Mouse (Mus musculus): ENCODE data around the gene Olfr695.
"Not testable (repeated sequence)": the region's sequence is repeated elsewhere in the genome, so short reads cannot be mapped to it uniquely, and the experiment has no call there.

The Olfr695 gene

DNA sequence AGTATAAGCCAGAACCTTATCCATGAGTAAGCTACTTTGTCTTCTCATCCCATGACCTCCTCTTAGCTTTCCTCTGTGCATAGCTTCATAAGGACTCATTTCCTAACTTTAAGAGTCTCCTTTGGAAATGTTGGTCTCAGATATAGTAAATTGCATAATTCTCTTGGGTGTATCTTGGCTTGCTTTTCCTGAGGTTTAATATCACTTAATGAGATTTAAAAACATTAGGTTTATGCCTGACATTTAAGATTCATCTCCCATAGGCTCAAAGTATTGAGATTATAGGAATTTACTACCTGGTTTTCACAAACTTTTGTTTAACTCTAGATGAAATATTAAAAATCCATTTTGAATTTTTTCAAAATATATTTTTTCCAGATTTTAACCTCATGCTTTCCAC lies at the start of gene Olfr695:
TSS of gene Olfr695 (minus strand) at position 101 of the 400 bp plus-strand sequence.
- no peak for DNase-seq (ENCODE audit: low read depth in 2 of 2, low spot score in 2 of 2)

DNA sequence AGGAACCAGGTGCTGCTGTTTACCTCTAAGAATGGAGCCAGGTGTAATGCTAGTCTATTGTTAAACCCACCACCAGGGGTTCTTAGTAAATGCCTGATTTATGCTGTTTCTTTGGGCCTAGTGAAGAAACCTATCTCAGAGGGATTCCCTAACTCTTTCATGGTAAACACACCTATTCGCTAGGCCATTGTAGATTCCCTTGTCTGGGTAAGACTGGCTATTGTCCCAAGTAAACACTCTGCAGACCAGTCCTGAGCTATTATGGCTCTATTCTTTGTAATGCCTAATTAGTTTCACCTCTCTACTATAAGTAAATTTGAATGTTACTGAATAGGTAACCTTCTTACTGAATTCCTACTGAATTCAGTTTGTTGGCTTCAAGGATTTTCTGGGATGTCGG lies 44.8 kb upstream of the Olfr695 start:
- DNase-seq (ENCODE audit: low read depth in 2 of 2, low spot score in 2 of 2) = not testable (repeated sequence)

DNA sequence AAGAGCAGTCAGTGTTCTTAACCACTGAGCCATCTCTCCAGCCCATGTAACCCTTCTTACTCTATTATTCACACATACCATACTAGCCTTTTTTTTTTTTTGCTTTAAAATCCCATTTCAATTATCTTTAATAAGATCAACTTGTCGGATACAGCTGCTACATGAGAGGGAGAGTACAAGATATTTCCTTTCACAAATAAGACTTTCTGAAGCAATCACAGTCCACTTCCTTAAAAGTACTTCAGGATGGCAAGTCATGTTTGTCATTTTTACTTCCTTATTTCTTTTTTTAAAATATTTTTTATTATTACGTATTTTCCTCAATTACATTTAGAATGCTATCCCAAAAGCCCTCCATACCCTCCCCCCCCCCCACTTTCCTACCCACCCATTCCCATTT lies 42.6 kb upstream of the Olfr695 start:
- DNase-seq (ENCODE audit: low read depth in 2 of 2, low spot score in 2 of 2) = no peak

DNA sequence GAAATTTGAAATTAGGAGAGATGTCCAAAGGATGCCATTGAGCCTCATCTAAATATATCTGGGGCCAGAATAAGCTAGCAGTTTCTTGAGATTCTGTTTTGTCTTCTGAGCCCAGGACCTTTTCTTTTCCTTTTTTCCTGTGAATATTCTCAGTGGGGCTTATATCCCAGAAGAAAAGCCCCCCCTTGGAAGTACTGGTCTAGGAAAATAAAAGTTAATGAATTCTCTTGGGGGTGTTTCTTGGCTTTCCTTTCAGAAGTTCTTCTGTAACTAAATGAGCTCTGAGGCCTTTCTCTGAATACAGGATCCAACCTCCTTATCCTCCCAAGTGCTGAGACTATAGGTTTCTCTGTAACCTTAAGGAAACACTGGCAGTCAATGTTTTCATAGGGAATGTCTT lies 39.1 kb upstream of the Olfr695 start, which contains the start of gene Olfr698:
TSS of gene Olfr698 (minus strand) at position 101 of the 400 bp plus-strand sequence.
- no peak for DNase-seq (ENCODE audit: low read depth in 2 of 2, low spot score in 2 of 2)

DNA sequence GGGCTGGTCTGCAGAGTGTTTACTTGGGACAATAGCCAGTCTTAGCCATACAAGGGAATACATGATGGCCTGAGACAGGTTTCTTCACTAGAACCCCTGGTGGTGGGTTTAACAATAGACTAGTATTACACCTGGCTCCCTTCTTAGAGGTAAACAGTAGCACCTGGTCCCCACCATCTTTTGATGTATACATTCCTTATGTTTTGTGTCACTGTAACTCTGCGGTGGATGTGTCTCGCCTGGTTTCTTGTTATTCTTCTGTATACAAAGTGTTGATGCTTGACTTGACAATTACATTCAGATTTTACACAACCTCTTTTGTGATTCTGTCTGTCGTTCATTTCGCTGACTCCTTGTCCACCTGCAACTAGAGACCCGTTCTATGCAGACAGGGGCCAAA lies 29.6 kb upstream of the Olfr695 start:
- DNase-seq (ENCODE audit: low read depth in 2 of 2, low spot score in 2 of 2) = no peak

DNA sequence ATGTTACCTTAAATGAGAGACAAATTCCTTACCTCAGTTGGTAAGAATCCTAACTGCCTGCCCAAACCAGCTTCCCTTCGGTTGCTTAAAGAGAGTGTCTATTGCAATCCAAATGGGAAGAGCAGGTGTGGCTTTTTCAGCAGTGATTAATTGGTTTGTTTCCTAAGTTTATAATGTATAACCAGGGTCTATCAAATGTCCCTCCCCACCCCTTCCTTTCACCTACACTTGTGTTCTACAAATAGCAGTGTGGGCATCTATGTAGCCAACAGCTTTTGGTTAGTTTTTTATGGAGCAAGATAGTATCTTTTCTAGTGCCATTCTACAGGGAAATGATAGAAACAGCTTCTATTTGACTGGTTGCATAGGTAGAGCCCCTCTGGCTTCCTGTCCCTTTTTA lies 26.1 kb upstream of the Olfr695 start, which contains the start of gene Olfr697:
TSS of gene Olfr697 (minus strand) at position 101 of the 400 bp plus-strand sequence.
- DNase-seq (ENCODE audit: low read depth in 2 of 2, low spot score in 2 of 2) = no peak

DNA sequence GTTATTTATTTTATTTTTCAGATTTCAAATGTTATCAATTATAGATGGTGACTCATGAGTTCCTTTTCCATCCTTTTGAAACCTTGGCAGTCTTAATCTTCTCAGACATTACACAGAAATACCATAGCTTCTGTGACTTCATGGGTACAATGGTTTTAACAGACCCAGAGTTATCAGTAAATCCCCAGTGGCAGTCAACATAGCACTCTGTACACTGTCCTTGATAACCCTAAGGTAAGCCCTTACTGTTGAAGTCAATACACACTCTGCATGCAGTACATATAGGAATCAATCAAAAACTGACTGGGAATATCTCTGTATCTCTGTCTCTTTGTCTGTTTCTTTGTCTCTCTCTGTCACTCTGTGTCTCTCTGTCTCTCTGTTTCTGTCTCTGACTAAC lies 20.8 kb upstream of the Olfr695 start:
- DNase-seq (ENCODE audit: low read depth in 2 of 2, low spot score in 2 of 2) = no peak

DNA sequence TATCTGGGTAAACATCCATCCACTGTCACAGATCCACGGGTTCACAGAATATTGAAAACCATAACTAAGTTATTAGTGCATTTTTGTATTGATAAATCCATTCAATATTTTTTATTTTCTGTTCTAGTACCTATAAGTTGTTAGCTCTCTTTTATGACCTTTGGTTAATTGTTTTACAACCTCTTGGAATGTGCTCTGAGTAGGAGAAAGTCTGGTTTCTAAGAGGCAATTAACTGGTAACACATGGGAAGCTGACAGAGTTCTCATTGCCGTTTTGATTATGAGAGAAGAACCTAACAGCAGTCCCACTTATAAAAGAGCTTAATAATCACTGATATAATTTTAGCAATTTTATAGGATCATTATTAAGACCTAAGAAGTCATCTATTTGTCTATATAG lies 17.5 kb upstream of the Olfr695 start:
- DNase-seq (ENCODE audit: low read depth in 2 of 2, low spot score in 2 of 2) = no peak

DNA sequence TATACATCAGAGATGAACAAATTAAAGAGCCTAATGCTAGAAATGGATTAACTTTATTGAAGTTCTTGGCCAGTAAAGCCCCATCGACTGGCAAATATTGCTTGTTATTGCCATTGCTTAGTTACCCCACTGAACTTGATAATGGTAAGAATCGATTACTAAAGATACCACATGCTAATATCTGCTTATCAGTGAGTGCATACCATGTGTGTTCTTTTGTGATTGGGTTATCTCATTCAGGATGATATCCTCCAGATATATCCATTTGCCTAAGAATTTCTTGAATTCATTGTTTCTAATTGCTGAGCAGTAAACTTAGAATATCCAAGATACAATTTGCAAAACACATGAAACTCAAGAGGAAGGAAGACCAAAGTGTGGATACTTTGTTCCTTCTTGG lies 9.5 kb upstream of the Olfr695 start:
- not testable (repeated sequence) for DNase-seq (ENCODE audit: low read depth in 2 of 2, low spot score in 2 of 2)

DNA sequence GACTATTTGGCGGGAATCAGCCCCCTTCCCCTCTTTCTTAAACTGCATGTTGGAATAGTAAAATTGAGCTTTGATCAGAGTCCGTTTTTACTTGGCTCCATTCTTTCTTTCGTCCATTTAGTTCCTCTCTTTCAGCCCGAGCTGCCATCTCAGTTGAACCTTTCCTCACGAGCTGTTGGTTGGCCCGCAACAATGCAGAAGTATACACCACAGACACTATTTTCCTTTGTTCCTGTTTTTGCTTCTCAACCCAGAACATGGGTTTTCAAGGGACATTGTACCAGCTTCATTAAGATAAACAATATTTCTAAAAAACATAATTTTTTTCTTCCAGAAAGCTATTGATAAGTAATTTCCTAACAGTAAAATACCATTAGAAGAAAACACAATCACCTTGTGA lies 4.7 kb downstream of the Olfr695 start:
- no peak for DNase-seq (ENCODE audit: low read depth in 2 of 2, low spot score in 2 of 2)

DNA sequence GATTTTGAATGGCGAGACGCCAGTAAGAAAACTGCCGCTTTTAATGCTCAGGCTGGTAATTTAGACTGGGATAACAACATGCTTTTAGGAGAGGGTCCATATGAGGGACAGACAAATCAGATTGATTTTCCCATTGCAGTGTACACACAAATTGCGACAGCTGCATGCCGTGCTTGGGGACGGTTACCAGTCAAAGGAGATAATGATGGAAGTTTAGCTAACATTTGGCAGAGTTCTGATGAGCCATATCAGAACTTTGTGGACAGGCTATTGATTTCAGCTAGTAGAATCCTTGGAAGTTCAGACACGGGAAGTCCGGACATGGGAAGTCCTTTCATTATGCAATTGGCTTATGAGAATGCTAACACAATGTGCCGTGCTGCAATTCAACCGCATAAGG lies 8.5 kb downstream of the Olfr695 start:
- DNase-seq (ENCODE audit: low read depth in 2 of 2, low spot score in 2 of 2) = not testable (repeated sequence)

DNA sequence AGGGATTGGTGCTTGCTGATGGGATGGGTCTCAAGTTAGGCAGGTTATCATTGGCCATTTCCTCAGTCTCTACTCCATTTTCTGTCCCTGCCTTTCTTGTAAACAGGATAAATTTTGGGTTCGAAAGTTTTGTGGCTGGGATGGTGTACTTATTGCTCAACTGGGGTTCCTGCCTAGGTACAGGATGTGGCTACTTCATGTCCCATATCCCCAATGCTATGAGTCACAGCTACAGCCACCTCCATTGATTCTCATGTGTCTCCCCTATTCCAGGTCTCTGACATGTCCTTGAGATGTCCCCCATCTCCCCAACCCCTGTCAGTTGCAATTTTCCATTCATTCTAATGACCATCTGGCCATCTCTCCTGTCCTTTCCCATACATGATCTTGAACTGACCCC lies 19.3 kb downstream of the Olfr695 start:
- no peak for DNase-seq (ENCODE audit: low read depth in 2 of 2, low spot score in 2 of 2)

DNA sequence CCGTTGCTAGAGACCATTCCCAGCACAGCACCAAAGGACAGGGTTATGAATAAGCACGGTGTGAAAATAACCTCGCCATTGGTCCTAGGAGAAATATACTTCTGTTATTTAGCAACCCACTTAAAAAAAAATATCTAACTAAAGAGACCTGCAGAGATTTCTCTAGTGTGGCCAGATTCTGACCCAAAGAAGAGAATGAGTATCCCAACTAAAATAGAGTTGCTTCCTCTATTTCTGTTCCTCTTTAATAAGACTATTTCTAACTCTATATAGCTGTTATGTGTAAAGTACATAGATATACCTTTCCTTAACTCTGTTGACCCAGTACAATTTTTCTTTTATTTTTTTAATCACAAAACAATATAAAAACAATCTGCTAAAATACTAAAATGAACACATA lies 23.2 kb downstream of the Olfr695 start:
- no peak for DNase-seq (ENCODE audit: low read depth in 2 of 2, low spot score in 2 of 2)

DNA sequence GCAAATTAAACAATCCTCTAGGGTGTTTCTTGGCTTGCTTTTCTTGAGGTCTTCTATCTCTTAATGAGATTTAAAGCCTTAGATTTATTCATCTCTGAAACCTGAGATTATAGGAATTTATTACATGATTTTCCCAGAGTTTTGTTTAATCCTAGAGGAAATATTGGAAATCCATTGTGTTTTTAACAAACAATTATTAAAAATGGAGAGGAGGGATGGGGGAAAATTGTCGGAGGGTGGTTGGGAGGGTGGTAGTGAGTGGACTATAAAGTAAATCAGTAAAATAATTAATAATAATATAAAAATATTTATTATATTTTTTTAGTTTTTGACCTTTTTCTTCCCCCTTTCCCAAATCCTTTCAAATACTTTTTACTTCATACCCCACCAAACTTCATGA lies 24.5 kb downstream of the Olfr695 start, which contains the start of gene Olfr694:
TSS of gene Olfr694 (minus strand) at position 101 of the 400 bp plus-strand sequence.
- no peak for DNase-seq (ENCODE audit: low read depth in 2 of 2, low spot score in 2 of 2)

DNA sequence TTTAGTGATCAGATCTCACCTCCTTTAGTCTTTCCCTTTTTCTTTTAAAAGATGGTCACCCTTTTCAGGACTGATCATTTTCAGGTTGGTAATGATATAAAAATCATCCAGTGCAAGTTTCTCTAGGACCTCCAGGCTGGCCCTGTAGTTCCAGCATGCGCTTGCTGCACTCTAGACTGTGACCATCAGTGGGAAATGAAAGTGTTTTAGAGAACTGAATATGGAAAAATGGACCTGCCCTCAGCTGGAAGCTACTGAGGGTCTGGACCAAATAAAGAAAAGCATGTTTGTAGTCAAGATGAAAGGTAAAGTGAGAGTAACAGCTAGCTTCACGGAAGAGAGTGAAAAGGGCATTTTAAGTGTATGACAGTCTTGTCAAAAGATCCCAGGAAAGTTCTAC lies 30.8 kb downstream of the Olfr695 start:
- DNase-seq (ENCODE audit: low read depth in 2 of 2, low spot score in 2 of 2) = no peak

DNA sequence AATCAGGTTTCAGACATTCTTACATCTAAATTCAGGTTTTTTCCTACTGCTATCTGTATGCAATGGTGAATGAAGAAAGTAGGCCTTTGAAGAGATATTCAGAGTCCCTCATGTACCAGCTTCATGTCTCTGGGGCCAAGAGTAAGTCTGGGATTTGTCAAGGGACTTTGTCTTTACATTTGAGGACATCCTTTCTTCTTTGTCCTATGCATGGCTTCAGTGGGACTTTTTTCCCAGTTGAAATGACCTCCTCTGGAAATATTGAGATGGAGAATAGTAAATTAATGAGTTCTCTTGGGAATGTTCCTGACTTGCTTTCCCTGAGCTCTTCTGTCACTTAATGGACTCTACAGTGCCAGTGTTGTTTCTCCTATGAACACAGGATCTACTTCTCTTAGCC lies 35.7 kb downstream of the Olfr695 start, which contains the start of gene Olfr693:
TSS of gene Olfr693 (minus strand) at position 101 of the 400 bp plus-strand sequence.
- no peak for DNase-seq (ENCODE audit: low read depth in 2 of 2, low spot score in 2 of 2)
